In genomic region chr5:65864486-65864885, GRCm38 (mm10) we compare ENCODE assay signal across 19 mouse cellular contexts. TPM values are rescaled to one million over a fixed set of nuclear protein-coding genes. Genes with fewer than 3 reads are reported as not detected.
DNase-seq lines count a peak whose midpoint lies in the region; ATAC-seq and TF ChIP-seq lines count a peak whose summit lies in the region.
"Had no signal": no experiment of that assay in that cellular context is flagged by ENCODE, and none has a peak within 500 bp of the region (broad histone marks: within the 10 kb centered on the region; RNA-seq: fewer than 3 reads in every experiment).

No protein-coding gene starts in this region.

- H3K4me2 ChIP-seq in heart, postnatal 0 days (ENCODE audit: low read depth, low read length) = peak overlapping the region; percentile 11; the same call in 1 of the 2 replicates
- peak overlapping the region; percentile 51 for H3K4me2 ChIP-seq in liver, embryonic 15.5 days
- H3K4me2 ChIP-seq: embryonic facial prominence, embryonic 13.5 days; heart, embryonic 12.5 days had no signal

- no peak overlapping the region for H3K27ac ChIP-seq in heart, postnatal 0 days (ENCODE audit: low read depth)
- no peak overlapping the region for H3K27ac ChIP-seq in bone marrow, adult 2 months (ENCODE audit: control insufficient read depth, insufficient read depth, low read depth, low read length, poor library complexity)
- H3K27ac ChIP-seq in liver, embryonic 15.5 days (replicated peaks) = no peak overlapping the region
- H3K27ac ChIP-seq: embryonic facial prominence, embryonic 13.5 days had no signal

- no peaks in the 10 kb centered on the region for H3K36me3 ChIP-seq in heart, postnatal 0 days (replicated peaks; ENCODE audit: control insufficient read depth, insufficient read depth, low read length)
- H3K36me3 ChIP-seq in liver, embryonic 15.5 days (replicated peaks) = no peaks in the 10 kb centered on the region
- H3K36me3 ChIP-seq: embryonic facial prominence, embryonic 13.5 days; heart, embryonic 12.5 days had no signal

- H3K4me3 ChIP-seq in heart, postnatal 0 days (ENCODE audit: low read depth, low read length) = peak overlapping the region; percentile 32; the same call in 1 of the 2 replicates
- peak overlapping the region; percentile 58 for H3K4me3 ChIP-seq in bone marrow, adult 2 months (replicated peaks; ENCODE audit: control insufficient read depth, low read depth, low read length)
- H3K4me3 ChIP-seq in liver, embryonic 15.5 days (replicated peaks) = peak overlapping the region; percentile 42
- H3K4me3 ChIP-seq: embryonic facial prominence, embryonic 13.5 days; heart, embryonic 12.5 days had no signal

- TF ChIP-seq CTCF in heart, postnatal 0 days (IDR thresholded peaks at IDR 0.05; ENCODE audit: low read depth) = no peak
- no peak for TF ChIP-seq CTCF in bone marrow, adult 2 months (IDR thresholded peaks at IDR 0.05; ENCODE audit: control insufficient read depth, insufficient read depth, low read length)

- no peak overlapping the region; the same call in 1 of the 2 replicates for H3K9ac ChIP-seq in heart, postnatal 0 days (replicated peaks; ENCODE audit: low read depth, low read length)
- no peak overlapping the region for H3K9ac ChIP-seq in liver, embryonic 15.5 days
- H3K9ac ChIP-seq: embryonic facial prominence, embryonic 13.5 days; forebrain, postnatal 0 days; heart, embryonic 12.5 days had no signal

- WGBS in heart, postnatal 0 days = 88% methylated on average over 7 of the region's 7 CpGs
- WGBS in bone marrow, adult 2 months = 3% methylated on average over 7 of the region's 7 CpGs
- WGBS in liver, embryonic 15.5 days (ENCODE audit: insufficient replicate concordance) = 57% methylated on average over 7 of the region's 7 CpGs

- no peak for TF ChIP-seq POLR2A in bone marrow, adult 2 months (IDR thresholded peaks at IDR 0.05; ENCODE audit: borderline replicate concordance, control insufficient read depth, low read depth, low read length)

- no peak for DNase-seq in heart, postnatal 0 days (ENCODE audit: low spot score)
- DNase-seq in heart, postnatal 10 days = no peak
- peak; percentile 54 for DNase-seq in A20 (ENCODE audit: low read depth, low spot score)
- DNase-seq in adrenal gland, adult 2 months = no peak
- no peak for DNase-seq in cerebellum, postnatal 4 days (ENCODE audit: low spot score in 2 of 2)
- no peak for DNase-seq in adrenal gland, postnatal 14 days
- DNase-seq: cerebellum, adult 9-11 months; forebrain, postnatal 0 days; kidney, adult 2 months; kidney, postnatal 25 days; left cerebral cortex, postnatal 4 days; lung, adult 18-20 months; lung, postnatal 14 days; right cerebral cortex, postnatal 4 days had no signal

- intact Hi-C loops in heart, postnatal 10 days (cut with DNase I) = no loop called here

- H3K9me3 ChIP-seq in heart, postnatal 0 days (replicated peaks; ENCODE audit: control insufficient read depth, low read length) = no peaks in the 10 kb centered on the region
- no peaks in the 10 kb centered on the region for H3K9me3 ChIP-seq in liver, embryonic 15.5 days (replicated peaks)
- H3K9me3 ChIP-seq: embryonic facial prominence, embryonic 13.5 days; heart, embryonic 12.5 days had no signal

- no peaks in the 10 kb centered on the region for H3K27me3 ChIP-seq in heart, postnatal 0 days (ENCODE audit: control insufficient read depth, insufficient read depth, low read length)
- no peaks in the 10 kb centered on the region for H3K27me3 ChIP-seq in liver, embryonic 15.5 days
- H3K27me3 ChIP-seq: embryonic facial prominence, embryonic 13.5 days; heart, embryonic 12.5 days had no signal

- no peak for TF ChIP-seq EP300 in heart, postnatal 0 days (IDR thresholded peaks at IDR 0.05; ENCODE audit: low read depth)

- no peak for ATAC-seq in heart, postnatal 0 days (ENCODE audit: insufficient read depth, low read depth)
- ATAC-seq in liver, embryonic 15.5 days (ENCODE audit: insufficient read depth) = no peak
- ATAC-seq: forebrain, postnatal 0 days; inflammation-experienced regulatory T-cells, adult 6 months had no signal

- H3K4me1 ChIP-seq in heart, postnatal 0 days (ENCODE audit: control insufficient read depth, insufficient read depth) = peaks cover 5% of the 10 kb centered on the region
- peaks cover 6% of the 10 kb centered on the region for H3K4me1 ChIP-seq in bone marrow, adult 2 months (ENCODE audit: control insufficient read depth, insufficient read depth, low read length)
- H3K4me1 ChIP-seq in liver, embryonic 15.5 days (replicated peaks) = 0 out of 2 replicates have a peak, but pooled peaks cover 8% of the 10 kb centered on the region
- H3K4me1 ChIP-seq: embryonic facial prominence, embryonic 13.5 days had no signal

RNA-seq across cellular contexts. Expression of gene Rhoh, which starts 3.5 kb away (rescaled TPM):
- total RNA-seq in heart, postnatal 0 days (2014; rRNA removed; ENCODE audit: low replicate concordance) = 0.34 and 2.8 TPM in 2 replicates
- 0.32 and 0.41 TPM in 2 replicates for polyA plus RNA-seq in heart, postnatal 0 days (2015; fragmentation: Nextera tagmentation; extraction: Ambion mirVana)
- total RNA-seq in heart, postnatal 10 days (2021) = under 1 TPM; 0.86 to 0.92 TPM
- 12.3 and 18.4 TPM in 2 replicates for polyA plus RNA-seq in bone marrow, adult 2 months (2011; ENCODE audit: insufficient read depth, insufficient read length, low replicate concordance, missing spikeins)
- polyA plus RNA-seq in liver, embryonic 15.5 days (2015; fragmentation: Nextera tagmentation; extraction: Ambion mirVana) = 1.6 and 1.8 TPM in 2 replicates
- under 1 TPM; 0.52 to 0.69 TPM for total RNA-seq in adrenal gland, adult 2 months (2021)
- 0.18 and 0.29 TPM in 2 replicates for polyA plus RNA-seq in adrenal gland, adult 2 months (2012; rRNA removed)
- total RNA-seq in adrenal gland, postnatal 14 days (2021) = 1.1 and 7.1 TPM in 2 replicates
